Mouse (Mus musculus) gastrocnemius, adult 18-20 months (tissue): ENCODE results near the gene Fmnl3. TPM values are rescaled to one million over a fixed set of nuclear protein-coding genes. Genes with fewer than 3 reads are reported as not detected.
"Not testable (repeated sequence)": the region's sequence is repeated elsewhere in the genome, so short reads cannot be mapped to it uniquely, and the experiment has no call there.

Experiments
- DNase-seq: peaks from one replicate; pipeline ENCODE4 v3.0.0; 2021; ENCODE audit warnings: low spot score
- total RNA-seq, 2 experiments: library from RNA; stranded (reverse); gene quantifications; 2 replicates each; pipeline ENCODE4 v1.2.3; 2021

Gene Fmnl3
- total RNA-seq, 2 experiments from 2014 or later, result 4.2 to 7.7 TPM

DNA sequence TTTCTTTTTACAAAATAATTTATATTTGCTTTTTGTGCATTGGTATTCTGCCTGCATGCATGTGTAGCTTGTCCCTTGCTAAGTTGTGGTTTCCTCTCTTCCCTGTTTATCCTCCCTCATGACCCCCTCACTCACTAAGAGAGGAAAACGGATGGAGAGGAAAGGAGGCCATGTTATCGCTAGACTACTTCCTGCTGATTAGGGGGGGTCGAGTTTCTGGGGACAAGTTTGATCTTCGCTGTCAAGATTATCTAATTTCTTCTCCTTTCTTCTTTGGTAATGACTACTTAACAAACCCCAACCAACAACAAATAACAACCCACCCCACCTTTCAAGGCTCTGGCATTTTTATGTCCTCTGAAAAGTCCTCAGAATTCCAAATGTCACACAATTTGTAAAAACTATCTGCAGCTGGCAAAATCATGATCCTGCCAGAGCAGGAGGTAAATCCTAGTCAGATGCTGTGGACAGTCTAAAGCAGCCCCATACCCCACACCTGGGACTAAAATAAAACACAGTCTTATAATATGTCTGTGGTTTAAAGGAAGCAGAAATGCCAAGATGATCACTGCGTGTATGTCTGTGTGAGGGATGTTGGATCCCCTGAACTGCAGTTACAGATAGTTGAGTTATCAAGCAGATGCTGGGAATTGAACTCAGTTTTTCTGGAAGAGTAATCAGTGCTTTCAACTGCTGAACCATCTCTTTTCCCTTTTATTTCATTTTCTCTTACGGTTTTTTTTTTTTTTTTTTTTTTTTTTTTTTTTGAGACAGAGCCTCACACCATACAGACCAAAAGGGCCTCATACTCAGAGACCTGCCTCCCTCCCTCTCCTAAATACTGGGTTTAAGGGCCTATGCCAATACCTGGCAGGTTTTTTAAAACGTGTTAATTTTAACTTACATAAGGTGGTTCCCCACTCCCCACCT lies 20.5 kb upstream of the Fmnl3 start:
- DNase-seq, result no peak

DNA sequence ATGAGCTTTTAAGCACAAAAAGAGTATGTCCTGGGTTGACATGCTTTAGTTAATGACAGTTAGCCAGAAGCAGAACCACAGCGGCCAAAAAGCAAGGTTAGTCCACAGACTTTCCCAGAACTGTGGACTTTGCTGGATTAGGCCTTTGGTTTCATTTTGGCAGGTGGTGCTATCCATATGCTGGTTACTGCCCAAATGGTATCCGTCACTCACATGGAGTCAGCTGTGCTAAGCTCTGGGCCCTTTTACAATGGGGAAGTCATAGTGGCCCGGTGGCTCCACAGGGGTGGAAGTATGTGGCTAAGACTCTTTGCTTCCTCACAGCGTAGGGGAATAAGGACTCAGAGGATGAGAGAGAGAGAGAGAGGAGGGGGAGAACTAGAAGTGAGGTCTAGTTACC lies 17.7 kb upstream of the Fmnl3 start:
- no peak for DNase-seq

DNA sequence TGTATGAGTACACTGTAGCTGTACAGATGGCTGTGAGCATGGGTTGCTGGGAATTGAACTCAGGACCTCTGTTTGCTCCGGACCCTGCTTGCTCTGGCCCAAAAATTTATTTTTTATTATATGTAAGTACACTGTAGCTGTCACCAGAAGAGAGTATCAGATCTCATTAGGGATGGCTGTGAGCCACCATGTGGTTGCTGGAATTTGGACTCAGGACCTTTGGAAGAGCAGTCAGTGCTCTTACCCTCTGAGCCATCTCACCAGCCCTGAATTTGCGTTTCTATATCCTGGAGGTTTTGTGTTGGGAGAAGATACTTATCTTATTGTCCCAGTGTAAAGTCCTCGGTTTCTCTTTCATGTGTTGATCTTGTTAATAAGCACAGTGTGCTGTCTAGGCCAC lies 16.5 kb upstream of the Fmnl3 start:
- no peak for DNase-seq

DNA sequence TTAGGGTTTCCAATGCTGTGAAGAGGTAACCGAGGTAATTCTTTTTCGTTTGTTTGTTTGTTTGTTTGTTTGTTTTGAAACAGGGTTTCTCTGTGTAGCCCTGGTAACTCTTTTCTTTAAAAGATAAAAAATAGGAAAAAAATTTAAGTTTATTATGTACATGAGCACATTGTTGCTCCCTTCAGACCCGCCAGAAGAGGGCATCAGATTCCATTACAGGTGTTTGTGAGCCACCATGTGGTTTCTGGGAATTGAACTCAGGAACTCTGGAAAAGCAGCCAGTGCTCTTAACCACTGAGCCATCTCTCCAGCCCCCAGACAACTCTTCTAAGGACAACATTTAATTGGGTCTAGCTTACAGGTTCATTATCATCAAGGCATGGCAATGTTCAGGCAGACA lies 15.8 kb upstream of the Fmnl3 start:
- DNase-seq, result not testable (repeated sequence)

DNA sequence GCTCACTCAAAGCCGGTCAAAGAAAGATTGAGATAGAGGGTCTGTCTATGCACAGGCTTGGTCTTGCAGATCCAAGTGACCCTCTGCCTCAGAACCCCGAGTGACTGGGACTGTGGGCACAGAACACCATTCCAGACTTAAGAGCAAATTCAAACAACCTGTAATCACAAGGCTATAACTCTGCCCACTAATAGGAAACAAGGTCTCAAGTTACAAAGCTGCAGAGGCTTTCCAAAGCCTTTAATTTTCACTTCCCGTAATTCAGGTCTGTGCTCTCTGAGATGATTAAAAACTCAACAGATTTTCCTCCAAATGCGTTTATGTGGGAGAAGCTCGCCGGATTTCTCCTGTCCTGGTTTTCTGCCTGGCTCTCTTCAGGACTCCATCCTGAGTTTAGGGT lies 13.8 kb upstream of the Fmnl3 start:
- DNase-seq, result no peak

DNA sequence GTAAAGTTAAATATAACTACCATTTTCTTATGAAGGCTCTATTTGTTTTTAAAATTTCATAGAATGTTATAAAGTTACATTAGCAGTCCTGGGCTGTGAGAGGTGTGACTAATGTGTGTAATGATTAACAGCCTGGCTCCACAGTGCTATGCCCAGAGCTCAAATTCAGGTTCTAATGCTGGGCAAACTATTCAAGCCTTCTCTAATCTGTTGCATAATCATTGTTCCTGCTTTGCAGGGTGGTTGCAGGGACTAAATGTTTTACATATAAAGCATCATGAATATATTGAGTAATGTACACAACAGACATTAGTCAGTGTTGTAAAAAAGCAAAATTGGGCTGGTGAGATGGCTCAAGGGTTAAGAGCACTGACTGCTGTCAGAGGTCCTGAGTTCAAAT lies 12.6 kb upstream of the Fmnl3 start:
- DNase-seq, result no peak

DNA sequence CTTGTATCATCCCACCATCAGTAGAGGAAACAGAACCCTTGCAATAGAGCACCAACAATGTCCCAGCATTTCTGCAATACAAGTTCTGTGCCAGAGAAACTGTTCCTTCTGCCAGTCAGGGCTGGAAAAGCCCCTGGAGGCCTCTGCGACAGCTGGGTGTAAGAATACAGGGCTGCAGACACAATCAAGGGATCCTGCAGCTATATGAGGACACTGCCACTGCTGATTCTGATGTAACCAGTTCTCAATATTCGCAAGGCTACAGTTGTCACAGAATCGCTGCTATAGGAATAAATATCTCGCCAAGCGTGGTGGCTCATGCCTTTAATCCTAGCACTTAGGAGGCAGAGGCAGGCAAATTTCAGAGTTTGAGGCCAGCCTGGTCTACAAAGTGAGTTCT lies 6.0 kb upstream of the Fmnl3 start:
- no peak for DNase-seq

DNA sequence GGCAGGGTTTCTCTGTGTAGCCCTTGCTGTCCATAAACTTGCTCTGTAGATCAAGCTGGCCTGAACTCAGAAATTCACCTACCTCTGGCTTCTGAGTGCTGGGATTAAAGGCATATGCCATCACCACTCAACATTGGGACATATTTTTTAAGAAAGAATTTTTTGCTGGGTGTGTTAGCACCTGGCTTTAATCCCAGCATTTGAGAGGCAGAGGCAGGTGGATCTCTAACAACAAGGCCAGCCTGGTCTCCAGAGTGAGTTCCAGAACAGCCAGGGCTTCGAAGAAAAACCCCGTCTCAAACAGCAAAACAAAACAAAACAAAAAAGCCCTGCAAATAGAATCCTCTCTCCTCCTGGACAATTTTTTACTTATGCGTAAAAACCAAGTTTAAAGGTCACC lies 5.3 kb upstream of the Fmnl3 start:
- no peak for DNase-seq

DNA sequence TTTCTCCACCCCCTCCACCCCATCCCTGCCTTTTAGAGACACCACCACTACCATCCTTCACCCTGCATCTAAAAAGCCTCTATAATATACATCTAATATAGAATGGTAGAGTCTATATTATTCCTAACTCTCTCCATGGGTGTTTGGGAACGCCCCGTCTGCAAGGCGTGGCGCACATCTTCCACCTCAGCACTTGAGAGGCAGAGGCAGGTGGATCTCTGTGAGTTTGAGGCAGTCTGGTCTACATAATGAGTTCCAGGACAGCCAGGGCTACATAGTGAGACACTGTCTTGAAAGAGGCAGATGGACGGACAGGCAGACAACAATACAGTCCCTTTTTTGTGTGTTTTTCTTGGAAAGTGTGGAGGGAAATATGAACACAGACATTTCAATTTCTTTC lies 4.8 kb upstream of the Fmnl3 start:
- no peak for DNase-seq

DNA sequence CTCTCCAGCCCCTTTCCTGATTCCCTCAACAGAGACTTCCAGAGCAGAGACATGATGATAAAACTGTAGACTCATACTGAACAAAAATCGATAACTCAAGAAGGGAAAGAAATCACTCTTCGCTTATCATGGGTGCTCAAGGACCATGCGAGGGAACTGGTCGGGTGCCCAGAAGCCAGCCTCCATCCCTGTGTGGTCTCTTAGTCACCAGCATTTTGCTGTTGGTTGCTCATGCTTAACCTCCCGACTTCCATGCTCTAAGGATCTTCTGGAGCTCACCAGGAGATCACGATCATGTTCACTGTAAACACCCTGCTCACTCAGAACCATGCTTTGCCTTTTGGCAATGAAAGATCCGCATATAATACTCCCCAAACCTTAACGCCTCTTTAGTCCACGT lies 2.5 kb upstream of the Fmnl3 start:
- DNase-seq, result no peak

DNA sequence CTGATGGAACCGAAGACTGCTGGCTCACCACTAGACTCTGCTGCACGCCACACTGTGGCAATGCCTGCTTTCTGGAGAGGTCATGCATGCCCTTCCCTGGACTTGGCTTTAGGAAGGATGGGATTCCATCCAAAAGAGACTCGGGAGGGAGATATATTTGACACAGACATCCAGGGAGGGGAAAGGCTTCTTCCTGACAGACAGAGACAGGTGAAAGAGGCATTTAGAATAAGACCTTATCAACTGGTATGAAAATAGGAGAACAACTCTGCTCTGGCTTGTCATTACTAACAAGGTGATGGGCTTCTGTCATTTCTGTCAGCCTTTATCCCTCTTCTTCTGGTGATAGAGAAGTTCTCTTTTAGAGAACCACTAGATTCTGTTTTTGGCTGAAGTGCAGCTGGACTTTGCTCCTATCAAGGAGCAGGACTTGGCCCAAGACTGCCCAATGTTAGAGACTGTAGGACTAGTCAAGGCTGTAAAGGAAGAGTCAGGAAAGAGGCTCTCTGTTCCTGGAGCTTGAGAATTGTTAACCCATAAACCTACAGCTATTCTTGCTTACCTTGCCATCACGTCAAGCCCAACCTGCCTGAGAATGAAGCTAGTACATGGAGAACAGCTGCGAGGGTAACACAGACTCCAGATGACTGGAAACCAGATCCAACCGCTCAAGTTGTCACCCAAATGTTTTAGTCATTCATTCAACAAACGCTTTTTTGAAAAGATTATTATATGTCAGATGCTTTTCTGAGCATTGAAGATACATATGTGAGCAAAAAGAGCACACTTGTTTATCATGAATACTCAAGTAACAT lies 1.5 kb upstream of the Fmnl3 start:
- DNase-seq, result peak; percentile 50

DNA sequence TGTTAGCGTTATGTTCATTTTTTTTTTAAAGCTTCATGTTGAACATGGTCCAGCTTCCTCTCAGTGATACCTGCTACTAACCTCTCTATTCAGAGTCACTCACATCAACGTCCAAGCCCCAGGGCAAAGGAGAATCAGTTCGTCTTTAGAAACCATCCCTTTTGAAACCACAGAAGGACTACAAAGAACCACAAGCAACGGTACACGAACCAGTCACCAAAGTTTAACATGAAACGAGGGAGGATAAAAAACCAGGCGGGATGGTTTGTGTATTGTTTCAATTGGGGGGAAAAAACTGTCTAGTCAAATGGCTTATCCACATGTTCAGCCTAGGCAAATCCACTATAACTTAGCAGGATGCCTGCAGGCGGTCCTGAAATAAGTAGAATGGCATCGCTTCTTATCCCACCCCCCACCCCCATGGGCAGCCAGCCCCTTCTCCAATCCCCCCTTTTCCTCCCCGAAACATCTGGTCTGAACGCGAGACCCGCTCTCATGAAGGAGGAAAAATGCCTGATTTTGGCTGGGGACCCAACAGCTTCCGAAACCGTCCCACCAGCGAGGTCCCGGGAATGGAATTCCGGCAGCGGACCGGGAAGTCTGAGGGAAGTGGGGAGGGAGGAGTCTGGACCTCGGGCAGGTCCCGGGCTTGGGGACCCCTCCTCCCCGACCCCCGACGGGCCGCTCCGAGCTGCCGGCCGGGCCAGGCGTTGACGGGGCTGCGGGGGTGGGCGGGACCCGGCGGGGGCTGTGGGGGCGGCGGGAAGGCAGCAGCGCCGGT lies 701 bp downstream of the Fmnl3 start:
- peak; percentile 24 for DNase-seq

DNA sequence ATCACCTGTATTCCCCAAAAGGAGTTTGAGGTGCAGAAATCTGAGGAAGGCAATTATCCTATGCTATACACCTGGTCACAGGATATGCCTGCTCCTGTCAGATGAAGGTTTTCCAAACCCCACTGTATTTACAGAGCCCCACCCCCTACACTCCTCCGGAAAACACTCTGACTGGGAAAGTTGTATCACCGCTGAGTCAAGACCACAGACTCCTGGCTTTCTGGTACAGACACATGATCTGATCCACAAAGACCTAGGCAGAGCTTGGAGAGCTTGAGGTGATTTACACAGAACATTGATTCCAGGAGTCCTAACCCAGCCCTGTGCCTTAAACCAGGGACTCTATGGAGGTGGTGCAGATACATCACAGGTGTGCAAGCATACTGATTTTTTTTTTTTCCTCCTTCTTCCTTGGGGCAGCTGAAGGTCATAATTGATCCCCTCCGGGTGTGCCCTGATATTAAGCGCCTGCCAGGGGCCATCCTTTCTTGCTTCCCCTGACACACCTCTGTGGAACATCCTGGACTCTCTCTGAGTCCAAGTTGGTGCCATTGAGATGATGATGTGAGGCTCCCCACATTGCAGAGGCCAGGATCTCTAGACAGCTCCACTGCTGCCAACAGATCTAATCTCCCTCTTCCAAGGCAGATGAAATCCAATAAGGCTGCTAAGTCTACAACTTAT lies 1.6 kb downstream of the Fmnl3 start:
- no peak for DNase-seq

DNA sequence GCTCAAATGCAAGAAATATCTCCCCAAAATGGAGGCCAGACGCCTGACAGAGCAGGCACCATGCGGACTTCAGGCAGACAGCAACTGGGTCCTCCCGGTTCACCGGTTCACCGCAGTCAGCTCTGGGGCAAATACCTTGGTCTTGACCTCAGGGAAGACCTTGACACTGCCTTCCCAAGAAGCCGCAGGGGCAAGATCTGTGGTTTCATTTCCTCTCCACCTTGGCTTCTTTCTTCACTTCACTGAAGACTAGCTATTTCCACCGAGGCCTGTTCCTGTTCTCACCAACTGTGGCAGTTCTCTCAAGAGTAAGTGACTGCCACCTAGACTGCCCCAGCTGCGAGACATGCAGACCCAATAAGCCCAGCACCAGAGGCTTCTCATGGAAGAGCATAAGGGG lies 5.4 kb downstream of the Fmnl3 start:
- DNase-seq, result no peak

DNA sequence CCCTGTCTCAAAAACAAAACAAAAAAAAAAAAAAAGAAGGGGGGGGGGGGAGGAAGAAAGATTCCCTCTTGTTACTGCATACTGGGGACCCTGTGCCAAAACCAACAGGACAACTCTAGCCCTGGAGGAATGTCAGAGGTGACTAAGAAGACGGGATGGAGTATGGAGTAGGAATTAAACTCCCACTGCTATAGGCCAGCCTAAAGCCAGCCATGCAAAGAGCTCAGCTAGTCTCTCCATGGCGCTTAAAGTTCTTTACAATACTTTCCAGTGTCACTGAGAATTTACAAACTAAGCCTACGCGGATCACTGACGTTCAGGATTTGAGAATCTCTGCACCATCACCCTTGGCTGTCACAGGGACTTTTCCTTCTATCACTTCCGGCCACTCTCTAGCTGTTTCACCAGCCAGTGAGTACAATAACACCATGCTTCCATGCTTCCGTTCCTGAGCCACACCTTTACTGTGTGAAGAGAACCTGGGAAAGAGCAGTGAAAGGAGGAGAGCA lies 6.2 kb downstream of the Fmnl3 start:
- DNase-seq, result no peak

DNA sequence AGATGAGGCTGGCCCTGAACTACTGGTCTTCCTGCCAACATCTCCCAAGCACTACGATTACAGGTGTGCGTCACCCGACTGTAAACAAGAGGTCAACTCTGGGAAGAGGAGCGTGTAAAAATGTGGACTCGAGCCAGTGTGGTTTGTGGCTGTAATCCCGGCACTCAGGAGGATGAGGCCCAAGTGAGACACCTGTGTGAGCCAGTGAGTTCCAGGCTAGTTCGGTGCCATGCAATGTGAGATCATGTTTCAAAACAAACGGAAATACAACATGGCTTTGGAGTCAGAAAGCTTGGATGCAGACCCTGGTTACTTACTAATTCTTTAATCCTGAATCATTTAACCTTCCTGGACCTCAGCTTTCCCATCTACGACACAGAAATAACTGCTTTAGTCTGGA lies 11.3 kb downstream of the Fmnl3 start:
- DNase-seq, result no peak

DNA sequence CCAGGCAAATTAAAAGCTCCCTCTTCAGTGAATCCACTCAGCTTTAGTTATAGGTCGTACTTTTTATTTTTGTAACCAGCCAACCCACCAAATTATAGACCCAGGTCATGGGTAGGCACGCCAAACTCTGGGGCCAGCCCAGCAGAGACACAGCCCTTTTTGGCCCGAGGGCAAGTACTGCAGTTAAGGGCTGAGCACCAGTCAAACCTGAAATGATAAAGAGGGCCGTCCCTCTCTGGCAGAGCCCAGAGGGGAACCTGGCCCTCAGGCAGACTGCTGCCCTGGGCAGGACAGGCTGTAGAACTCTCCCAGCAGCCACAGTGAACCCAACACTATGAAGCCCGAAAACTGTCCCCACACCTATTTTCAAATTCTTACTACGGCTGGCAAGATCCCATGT lies 13.8 kb downstream of the Fmnl3 start:
- DNase-seq, result no peak

DNA sequence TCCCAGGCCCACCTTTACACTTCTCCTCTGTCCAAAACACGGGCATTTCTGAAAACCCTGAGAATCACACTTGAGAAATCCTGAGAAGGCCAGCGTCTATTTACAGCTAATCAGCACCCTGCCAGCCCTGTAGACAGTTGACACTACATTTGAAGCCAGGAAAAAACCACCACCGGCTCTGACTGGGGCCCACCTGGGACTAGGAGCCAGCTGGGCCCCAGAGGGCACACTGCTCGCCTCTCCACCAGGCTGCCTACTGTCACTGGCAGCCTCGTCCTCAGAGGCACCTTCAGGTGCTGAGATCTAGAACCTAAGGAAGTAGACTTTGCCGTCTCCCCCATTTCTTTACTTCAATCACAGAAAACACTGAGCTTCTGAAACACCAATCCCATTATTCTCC lies 14.6 kb downstream of the Fmnl3 start:
- no peak for DNase-seq

DNA sequence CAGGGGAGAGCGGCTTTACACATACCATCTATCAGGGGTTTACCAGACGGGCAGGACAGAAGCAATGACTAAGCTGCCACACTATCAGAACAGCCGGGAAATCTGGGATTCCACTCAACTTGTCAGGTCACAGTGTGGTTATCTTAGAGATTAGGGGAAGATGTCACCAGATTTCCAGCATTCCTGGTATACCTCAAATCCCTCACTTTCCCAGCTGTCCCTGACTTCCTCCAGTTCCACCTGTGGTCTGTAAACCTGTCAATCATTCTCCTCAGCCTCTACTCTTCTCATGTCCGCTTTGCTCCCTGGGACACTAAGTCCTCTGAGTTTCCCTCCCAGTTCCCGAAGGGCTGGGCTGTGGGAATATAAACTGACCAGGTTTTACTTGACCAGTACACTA lies 18.0 kb downstream of the Fmnl3 start:
- DNase-seq, result no peak

DNA sequence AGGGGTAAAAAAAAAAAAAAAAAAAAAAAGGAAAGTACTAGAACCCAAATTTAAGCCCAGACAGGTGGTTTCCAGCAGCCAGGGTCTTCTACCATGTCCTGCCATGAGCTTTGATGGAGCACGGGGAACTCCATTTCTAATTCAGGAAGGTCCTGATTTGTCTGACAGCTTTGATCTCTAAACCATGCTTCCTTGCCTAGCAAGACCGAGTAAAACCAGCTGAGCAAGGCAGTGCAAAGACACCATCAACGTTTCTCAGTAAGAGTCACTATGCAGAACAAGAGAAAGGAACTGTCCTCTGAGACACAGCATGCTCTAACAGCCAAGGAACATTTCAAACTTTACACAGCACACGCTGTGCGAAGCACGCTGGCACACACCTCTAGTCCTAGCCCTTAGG lies 18.7 kb downstream of the Fmnl3 start:
- no peak for DNase-seq

DNA sequence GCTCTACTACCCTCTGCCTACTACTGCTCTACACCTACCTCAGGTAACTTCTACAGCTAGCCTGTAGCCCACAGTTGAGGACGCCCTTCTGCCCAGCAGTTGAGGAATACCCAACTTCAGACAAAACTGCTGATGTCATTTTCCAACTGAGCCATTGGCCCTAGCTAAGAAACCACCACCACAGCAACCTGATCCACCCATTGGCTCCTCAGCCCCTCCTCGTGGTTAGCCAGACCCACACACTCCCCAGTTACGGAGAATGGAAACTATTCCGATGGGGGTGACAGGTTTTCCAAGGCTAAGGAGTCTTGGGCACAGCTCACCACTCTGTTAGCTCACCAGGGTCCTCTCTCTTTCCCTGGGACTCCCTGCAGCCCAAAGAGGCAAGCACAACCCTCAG lies 25.3 kb downstream of the Fmnl3 start:
- peak; percentile 49 for DNase-seq
